Mouse (Mus musculus) T-helper 2 cell (primary cell): ENCODE measurements at regions not wholly inside any gene's neighbourhood (a gene's known extent, or its start where the extent isn't known, plus 50 kb on each side); places are given as distances from the start of the nearest gene placed in this dataset.

Experiments
- in situ Hi-C: fragments of 300-600 bp; cut with MboI, MseI; formaldehyde crosslinking; loops from one replicate; pipeline ENCODE4 v1.15.1; 2025; ENCODE audit warnings: high pct_unique_total_duplicates

- in situ Hi-C loops: no loop called here
Observed at GRCm38 (mm10) chr13:47748906-47749305, 512.1 kb upstream of the Id4 start.

GRCm38 (mm10) chr13:47751033-47751432 is 510.0 kb upstream of the Id4 start:
- in situ Hi-C loops: no loop called here

GRCm38 (mm10) chr13:47764802-47765597 is 496.0 kb upstream of the Id4 start:
- in situ Hi-C loops: no loop called here

GRCm38 (mm10) chr13:47768963-47769527 is 492.0 kb upstream of the Id4 start:
- in situ Hi-C loops: no loop called here

- in situ Hi-C loops: no loop called here
Observed at GRCm38 (mm10) chr13:47777206-47778099, 483.6 kb upstream of the Id4 start.

GRCm38 (mm10) chr13:47778218-47779009 is 482.6 kb upstream of the Id4 start:
- in situ Hi-C loops: no loop called here

- in situ Hi-C loops: no loop called here
Observed at GRCm38 (mm10) chr13:47784406-47784805, 476.6 kb upstream of the Id4 start.

- in situ Hi-C loops: no loop called here
Observed at GRCm38 (mm10) chr13:47797859-47798258, 463.2 kb upstream of the Id4 start.

- in situ Hi-C loops: no loop called here
Observed at GRCm38 (mm10) chr13:47811711-47812415, 449.2 kb upstream of the Id4 start.

GRCm38 (mm10) chr13:47818924-47819564 is 442.0 kb upstream of the Id4 start:
- in situ Hi-C loops: no loop called here

GRCm38 (mm10) chr13:47836491-47836890 is 424.5 kb upstream of the Id4 start:
- in situ Hi-C loops: no loop called here

GRCm38 (mm10) chr13:47842418-47842817 is 418.6 kb upstream of the Id4 start:
- in situ Hi-C loops: no loop called here

GRCm38 (mm10) chr13:47843011-47843410 is 418.0 kb upstream of the Id4 start:
- in situ Hi-C loops: no loop called here

- in situ Hi-C loops: no loop called here
Observed at GRCm38 (mm10) chr13:47843541-47844267, 417.3 kb upstream of the Id4 start.

GRCm38 (mm10) chr13:47846713-47847112 is 414.3 kb upstream of the Id4 start:
- in situ Hi-C loops: no loop called here

- in situ Hi-C loops: no loop called here
Observed at GRCm38 (mm10) chr13:47848371-47849188, 412.4 kb upstream of the Id4 start.

GRCm38 (mm10) chr13:47855422-47856108 is 405.5 kb upstream of the Id4 start:
- in situ Hi-C loops: no loop called here

- in situ Hi-C loops: no loop called here
Observed at GRCm38 (mm10) chr13:47858946-47859345, 402.1 kb upstream of the Id4 start.
